Mouse (Mus musculus) spleen, postnatal 14 days (tissue): ENCODE measurements around the gene Lbx2.
A peak's percentile ranks its signal among the peaks of the same experiment; 100 is the strongest.

Source experiments
- DNase-seq, 2 experiments: peaks; one replicate each; pipeline ENCODE4 v3.0.0; 2021 to 2022; ENCODE audit warnings: low spot score in 2 of 2

The Lbx2 gene

GRCm38 (mm10) chr6:83086121-83087035 is at the start of gene Lbx2:
Gene Lbx2 (plus strand): TSS chr6:83086367.
- DNase-seq, result no peak

- no peak for DNase-seq
Observed at GRCm38 (mm10) chr6:83037188-83037587, 49.0 kb upstream of the Lbx2 start.

GRCm38 (mm10) chr6:83038496-83039012 is 47.6 kb upstream of the Lbx2 start:
- peak; percentile 91 to 96 for DNase-seq

GRCm38 (mm10) chr6:83040601-83041000 is 45.6 kb upstream of the Lbx2 start:
- DNase-seq, result no peak

GRCm38 (mm10) chr6:83043561-83043960 is 42.6 kb upstream of the Lbx2 start:
- DNase-seq, result no peak

- no peak for DNase-seq
Observed at GRCm38 (mm10) chr6:83043993-83044392, 42.2 kb upstream of the Lbx2 start.

- no peak for DNase-seq
Observed at GRCm38 (mm10) chr6:83044742-83045141, 41.4 kb upstream of the Lbx2 start.

GRCm38 (mm10) chr6:83049367-83049766 is 36.8 kb upstream of the Lbx2 start:
- no peak for DNase-seq

- peak; percentile 24 to 40 for DNase-seq
Observed at GRCm38 (mm10) chr6:83053136-83053960, 32.8 kb upstream of the Lbx2 start.

- DNase-seq, result peak; percentile 92 to 95
Observed at GRCm38 (mm10) chr6:83054074-83054851, 31.9 kb upstream of the Lbx2 start, which contains the start of gene Aup1. Gene Aup1 (plus strand): TSS chr6:83054521.

- DNase-seq, result peak; percentile 41
Observed at GRCm38 (mm10) chr6:83054871-83055431, 31.2 kb upstream of the Lbx2 start, which contains the start of gene Htra2. Gene Htra2 (minus strand): TSS chr6:83055273.

GRCm38 (mm10) chr6:83057790-83058189 is 28.4 kb upstream of the Lbx2 start, which contains the start of gene Dqx1:
Gene Dqx1 (plus strand): TSS chr6:83057844.
- no peak for DNase-seq

GRCm38 (mm10) chr6:83058725-83059124 is 27.4 kb upstream of the Lbx2 start:
- no peak for DNase-seq

- no peak for DNase-seq
Observed at GRCm38 (mm10) chr6:83065995-83066394, 20.2 kb upstream of the Lbx2 start.

GRCm38 (mm10) chr6:83066441-83066840 is 19.7 kb upstream of the Lbx2 start:
- no peak for DNase-seq

- no peak for DNase-seq
Observed at GRCm38 (mm10) chr6:83068221-83068620, 17.9 kb upstream of the Lbx2 start.

GRCm38 (mm10) chr6:83068706-83069487 is 17.3 kb upstream of the Lbx2 start:
- no peak for DNase-seq

GRCm38 (mm10) chr6:83069488-83070246 is 16.5 kb upstream of the Lbx2 start:
- no peak for DNase-seq

- DNase-seq, result no peak
Observed at GRCm38 (mm10) chr6:83070247-83070310, 16.1 kb upstream of the Lbx2 start, which contains the start of gene Tlx2. Gene Tlx2 (minus strand): TSS chr6:83070293.
